Mouse (Mus musculus) lung, embryonic 15.5 days (tissue): ENCODE measurements around the gene Bean1. TPM values are rescaled to one million over a fixed set of nuclear protein-coding genes. Genes with fewer than 3 reads are reported as not detected.
A peak's percentile ranks its signal among the peaks of the same experiment; 100 is the strongest.
"Not testable (repeated sequence)": the region's sequence is repeated elsewhere in the genome, so short reads cannot be mapped to it uniquely, and the experiment has no call there.

Source experiments
- ATAC-seq: fragments of 200-750 bp; cut with Nextera tagmentation; 2 replicates; pipeline ENCODE4 v1.8.0; 2017; ENCODE audit warnings: moderate number of reproducible peaks, borderline replicate concordance; ENCODE audit not compliant: low FRiP score, low TSS enrichment; ENCODE audit errors: extremely low read depth
- H3K27ac ChIP-seq: fragments of 300-500 bp; sonication (generic); 2 replicates; pipeline ENCODE4 v1.5.1; 2015; ENCODE audit warnings: moderate library complexity, mild to moderate bottlenecking, inconsistent platforms
- H3K27me3 ChIP-seq: fragments of 300-500 bp; sonication (generic); 2 replicates; pipeline ENCODE4 v1.6.1; 2015; ENCODE audit warnings: inconsistent platforms
- H3K36me3 ChIP-seq: fragments of 300-500 bp; sonication (generic); 2 replicates; pipeline ENCODE4 v1.6.1; 2015; ENCODE audit warnings: inconsistent platforms
- H3K4me1 ChIP-seq: fragments of 300-500 bp; sonication (generic); 2 replicates; pipeline ENCODE4 v1.6.1; 2015; ENCODE audit warnings: inconsistent platforms
- H3K4me2 ChIP-seq: fragments of 300-500 bp; sonication (generic); 2 replicates; pipeline ENCODE4 v1.6.1; 2015; ENCODE audit warnings: inconsistent platforms, mild to moderate bottlenecking, moderate library complexity
- H3K4me3 ChIP-seq: fragments of 300-500 bp; sonication (generic); 2 replicates; pipeline ENCODE4 v1.5.1; 2015; ENCODE audit warnings: mild to moderate bottlenecking, inconsistent platforms
- H3K9ac ChIP-seq: fragments of 300-500 bp; sonication (generic); 2 replicates; pipeline ENCODE4 v1.6.1; 2015; ENCODE audit warnings: inconsistent platforms
- H3K9me3 ChIP-seq: fragments of 300-500 bp; sonication (generic); 2 replicates; pipeline ENCODE4 v1.6.1; 2016; ENCODE audit warnings: inconsistent platforms
- WGBS: fragments of 180-500 bp; shearing (Covaris S2); methylation state at CpG from one replicate; pipeline ENCODE4 v1.1.7; 2015; 5-methylcytosine and 5-hydroxymethylcytosine counted together
- polyA plus RNA-seq: library from polyadenylated mRNA; unstranded; fragments of >200 nt; fragmentation: Nextera tagmentation; extraction: Ambion mirVana; gene quantifications from 2 replicates; pipeline ENCODE4 v1.2.1, GENCODE M21; 2015

Bean1 gene
- polyA plus RNA-seq, 1 experiment from 2014 or later: 0.60 TPM

DNA sequence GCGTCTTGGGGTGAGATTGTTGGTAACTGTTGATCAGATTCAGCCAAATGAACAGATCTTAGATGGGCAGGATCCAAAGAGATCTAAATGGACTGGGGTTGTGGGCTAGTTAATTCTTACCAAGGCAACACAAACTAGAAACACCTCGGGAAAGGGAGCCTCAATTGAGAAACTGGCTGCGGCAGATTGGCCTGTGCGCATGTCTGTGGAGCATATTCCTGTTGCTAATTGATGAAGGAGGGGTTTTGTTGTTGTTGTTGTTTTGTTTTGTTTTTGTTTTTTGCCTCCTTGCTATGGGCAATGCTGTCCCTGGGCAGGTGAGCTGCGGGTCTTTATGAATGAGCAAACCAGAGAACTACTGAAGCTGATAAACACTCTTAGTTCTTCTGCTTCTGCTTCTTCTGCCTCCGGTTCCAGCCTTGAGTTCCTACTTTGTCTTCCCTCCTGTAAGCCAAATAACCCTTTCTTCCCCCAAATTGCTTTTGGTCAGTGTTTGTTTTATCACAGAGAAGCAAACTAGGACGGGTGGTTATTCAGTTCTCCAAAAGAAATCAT lies 79.3 kb downstream of the Bean1 start:
- ATAC-seq: no peak
- H3K9ac ChIP-seq: no peak overlapping the region
- H3K4me2 ChIP-seq: no peak overlapping the region
- no peaks in the 10 kb centered on the region for H3K36me3 ChIP-seq
- H3K4me3 ChIP-seq: no peak overlapping the region
- no peaks in the 10 kb centered on the region for H3K9me3 ChIP-seq
- H3K27ac ChIP-seq: no peak overlapping the region
- 84% methylated on average over 7 of the region's 7 CpGs for WGBS
- peaks cover 27% of the 10 kb centered on the region for H3K4me1 ChIP-seq
- no peaks in the 10 kb centered on the region for H3K27me3 ChIP-seq

- H3K9me3 ChIP-seq: no peaks in the 10 kb centered on the region
- WGBS: 3% methylated on average over 41 of the region's 41 CpGs
Measured at GRCm38 (mm10) chr8:104250439-104251367, 80.5 kb downstream of the Bean1 start, which contains the start of gene Cklf. Cklf (plus strand) TSS chr8:104250861.

DNA sequence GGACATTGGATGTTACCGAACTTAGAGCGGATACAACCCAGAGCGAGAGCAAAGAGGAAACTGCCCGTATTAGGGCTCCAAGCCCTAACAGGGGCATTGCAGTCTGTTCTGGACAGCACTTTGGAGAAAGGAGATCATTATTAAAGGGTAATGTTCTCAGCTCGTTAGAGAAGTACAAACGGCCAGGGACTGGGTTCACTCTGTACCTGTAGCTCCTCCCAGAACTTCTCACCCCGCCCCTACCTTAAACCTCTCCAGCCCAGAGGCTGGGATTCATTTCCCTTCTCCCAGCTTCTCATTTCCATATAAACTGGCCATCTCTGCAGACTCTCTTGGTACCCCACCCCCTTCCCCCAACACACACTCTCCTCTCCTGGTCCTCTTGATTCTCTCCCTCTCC lies 81.2 kb downstream of the Bean1 start:
- Histone ChIP-seq H3K9ac (peak overlapping the region; percentile 75), H3K9me3 (no peaks in the 10 kb centered on the region), H3K4me2 (peak overlapping the region; percentile 83), H3K4me1 (peaks cover 27% of the 10 kb centered on the region), H3K27me3 (no peaks in the 10 kb centered on the region), H3K36me3 (no peaks in the 10 kb centered on the region), H3K4me3 (peak overlapping the region; percentile 82), H3K27ac (peak overlapping the region; percentile 93)
- ATAC-seq: no peak
- 0% methylated on average over 7 of the region's 7 CpGs for WGBS

More at GRCm38 (mm10) chr8:104250439-104251367, 80.5 kb downstream of the Bean1 start, which contains the start of gene Cklf:
- peak within 1 kb of the TSS; percentile 83 for H3K4me2 ChIP-seq
- peaks cover 27% of the 10 kb centered on the region for H3K4me1 ChIP-seq
- peak; percentile 82 for ATAC-seq
- H3K27me3 ChIP-seq: no peaks in the 10 kb centered on the region
- H3K4me3 ChIP-seq: peak within 1 kb of the TSS; percentile 82
- peak within 1 kb of the TSS; percentile 93 for H3K27ac ChIP-seq
- peak within 1 kb of the TSS; percentile 75 for H3K9ac ChIP-seq
- no peaks in the 10 kb centered on the region for H3K36me3 ChIP-seq

- Histone ChIP-seq H3K27ac (no peak overlapping the region), H3K27me3 (no peaks in the 10 kb centered on the region), H3K4me1 (peaks cover 15% of the 10 kb centered on the region), H3K4me3 (no peak overlapping the region), H3K36me3 (peaks cover 7% of the 10 kb centered on the region), H3K9me3 (no peaks in the 10 kb centered on the region), H3K9ac (no peak overlapping the region), H3K4me2 (no peak overlapping the region)
- WGBS: 87% methylated on average over 3 of the region's 3 CpGs
- ATAC-seq: no peak
Measured at GRCm38 (mm10) chr8:104253016-104253415, 82.8 kb downstream of the Bean1 start.

DNA sequence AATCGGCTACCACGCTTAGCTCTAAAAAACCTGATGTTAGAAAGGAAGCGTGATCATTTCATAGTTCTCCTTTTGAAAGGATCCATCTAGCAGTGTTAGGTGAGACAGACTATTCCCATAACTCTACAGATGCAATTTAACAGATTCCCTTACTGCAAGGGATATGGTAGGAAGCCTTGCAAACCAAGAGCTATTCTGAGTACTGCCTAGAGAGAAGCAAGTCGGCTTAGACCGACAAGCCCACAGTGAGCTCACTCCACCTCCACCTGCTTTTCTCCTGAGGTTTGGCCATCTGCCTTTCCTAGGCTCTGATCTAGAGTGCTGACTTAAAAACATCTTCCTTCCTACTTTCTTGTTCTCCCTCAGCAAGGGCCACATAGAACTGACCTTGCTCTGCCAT lies 91.6 kb downstream of the Bean1 start:
- H3K36me3 ChIP-seq: peaks cover 38% of the 10 kb centered on the region
- H3K4me2 ChIP-seq, H3K4me1 ChIP-seq, H3K27me3 ChIP-seq, H3K4me3 ChIP-seq, H3K27ac ChIP-seq, ATAC-seq, H3K9me3 ChIP-seq, H3K9ac ChIP-seq: not testable (repeated sequence)
- WGBS: 92% methylated on average over 5 of the region's 5 CpGs

DNA sequence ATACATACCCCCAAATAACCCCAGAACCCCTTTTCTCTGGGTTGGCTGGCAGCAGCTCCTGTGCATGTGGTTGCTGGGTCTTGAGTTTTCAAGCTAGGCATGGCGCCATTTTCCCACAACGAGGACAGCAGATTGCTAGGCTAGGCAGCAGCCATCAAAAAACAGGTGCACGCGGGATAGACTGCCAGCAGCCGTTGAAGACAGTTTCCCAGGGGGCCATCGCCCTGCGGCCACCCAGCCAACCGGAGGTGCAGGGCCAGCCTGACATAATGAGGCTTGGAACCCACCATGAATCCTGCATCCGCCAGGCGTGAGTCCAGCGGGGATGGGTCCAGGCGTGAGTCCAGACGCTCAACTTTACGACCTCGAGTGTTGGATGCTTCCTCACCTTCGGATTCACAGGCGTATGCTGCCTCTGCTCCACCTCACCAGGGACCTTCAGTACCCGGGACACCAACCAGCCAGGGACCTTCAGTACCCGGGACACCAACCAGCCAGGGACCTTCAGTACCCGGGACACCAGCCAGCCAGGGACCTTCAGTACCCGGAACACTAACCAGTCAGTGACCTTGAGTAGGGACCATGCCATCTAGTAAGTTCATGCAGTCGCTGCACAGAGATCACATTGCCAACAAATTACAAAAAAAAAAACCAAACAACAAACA lies 94.2 kb downstream of the Bean1 start:
- not testable (repeated sequence) for H3K4me3 ChIP-seq, H3K9me3 ChIP-seq, ATAC-seq, H3K4me2 ChIP-seq, H3K27me3 ChIP-seq, H3K9ac ChIP-seq, H3K27ac ChIP-seq, H3K4me1 ChIP-seq
- 96% methylated on average over 22 of the region's 22 CpGs for WGBS
- peaks cover 16% of the 10 kb centered on the region; the same call in 1 of the 2 replicates for H3K36me3 ChIP-seq

- Histone ChIP-seq H3K27me3 (no peaks in the 10 kb centered on the region), H3K36me3 (peaks cover 12% of the 10 kb centered on the region; the same call in 1 of the 2 replicates), H3K4me1 (no peaks in the 10 kb centered on the region), H3K27ac (no peak overlapping the region), H3K9me3 (no peaks in the 10 kb centered on the region), H3K4me2 (no peak overlapping the region), H3K4me3 (no peak overlapping the region), H3K9ac (no peak overlapping the region)
- ATAC-seq: no peak
Measured at GRCm38 (mm10) chr8:104268368-104268767, 98.1 kb downstream of the Bean1 start.

Other genes with a start within 250 kb of the Bean1 start
- 71.2 and 74.7 TPM in 2 replicates for gene Cdh5, start 68.8 kb upstream of the Bean1 start, polyA plus RNA-seq
- 15.9 and 17.5 TPM in 2 replicates for gene Tk2, start 78.1 kb downstream of the Bean1 start, polyA plus RNA-seq
- gene Cklf, start 80.4 kb downstream of the Bean1 start, polyA plus RNA-seq: 36.7 and 39.2 TPM in 2 replicates
- gene Cmtm2a, start 122.7 kb downstream of the Bean1 start, polyA plus RNA-seq: not detected in 2 replicates
- not detected in 2 replicates for gene Gm45711, start 139.6 kb downstream of the Bean1 start, polyA plus RNA-seq
- not detected in 2 replicates for gene Cmtm1, start 139.7 kb downstream of the Bean1 start, polyA plus RNA-seq
- not detected in 2 replicates for gene Gm11020, start 151.1 kb downstream of the Bean1 start, polyA plus RNA-seq
- gene Cmtm2b, start 151.8 kb downstream of the Bean1 start, polyA plus RNA-seq: not detected in 2 replicates
- gene Cmtm3, start 169.0 kb downstream of the Bean1 start, polyA plus RNA-seq: 147 and 151 TPM in 2 replicates
- 2.6 and 3.0 TPM in 2 replicates for gene Cmtm4, start 225.4 kb downstream of the Bean1 start, polyA plus RNA-seq